Mouse (Mus musculus) neural tube, embryonic 12.5 days (tissue): ENCODE measurements around the gene Ccdc146. TPM values are rescaled to one million over a fixed set of nuclear protein-coding genes. Genes with fewer than 3 reads are reported as not detected.

Source experiments
- ATAC-seq: fragments of 200-750 bp; cut with Nextera tagmentation; 2 replicates; pipeline ENCODE4 v1.8.0; 2017; ENCODE audit warnings: low read depth, mild to moderate bottlenecking, moderate TSS enrichment, moderate library complexity; ENCODE audit not compliant: low FRiP score
- H3K27ac ChIP-seq: fragments of 300-500 bp; sonication (generic); 2 replicates; pipeline ENCODE4 v1.5.1; 2016
- H3K27me3 ChIP-seq: fragments of 300-500 bp; sonication (generic); replicated peaks from 2 replicates; pipeline ENCODE4 v1.6.1; 2016; ENCODE audit warnings: mild to moderate bottlenecking
- H3K36me3 ChIP-seq: fragments of 300-500 bp; sonication (generic); 2 replicates; pipeline ENCODE4 v1.6.1; 2016; ENCODE audit warnings: mild to moderate bottlenecking
- H3K4me1 ChIP-seq: fragments of 300-500 bp; sonication (generic); 2 replicates; pipeline ENCODE4 v1.6.1; 2016
- H3K4me2 ChIP-seq: fragments of 300-500 bp; sonication (generic); replicated peaks from 2 replicates; pipeline ENCODE4 v1.6.1; 2016; ENCODE audit warnings: mild to moderate bottlenecking
- H3K4me3 ChIP-seq: fragments of 300-500 bp; sonication (generic); 2 replicates; pipeline ENCODE4 v1.5.1; 2016
- H3K9ac ChIP-seq: fragments of 300-500 bp; sonication (generic); 2 replicates; pipeline ENCODE4 v1.6.1; 2016; ENCODE audit warnings: mild to moderate bottlenecking
- H3K9me3 ChIP-seq: fragments of 300-500 bp; sonication (generic); 2 replicates; pipeline ENCODE4 v1.6.1; 2016; ENCODE audit warnings: mild to moderate bottlenecking
- WGBS: fragments of 180-500 bp; shearing (Covaris S2); methylation state at CpG from one replicate; pipeline ENCODE4 v1.1.7; 2016; 5-methylcytosine and 5-hydroxymethylcytosine counted together
- polyA plus RNA-seq: library from polyadenylated mRNA; unstranded; fragments of >200 nt; fragmentation: Nextera tagmentation; extraction: Ambion mirVana; gene quantifications from 2 replicates; pipeline ENCODE4 v1.2.1, GENCODE M21; 2016

Gene Ccdc146
- polyA plus RNA-seq, 1 experiment from 2014 or later: 0.30 TPM

GRCm38 (mm10) chr5:21265049-21265448 is 159.4 kb downstream of the Ccdc146 start:
- peak; percentile 51 for ATAC-seq
- Histone ChIP-seq H3K36me3 (no peaks in the 10 kb centered on the region), H3K27ac (no peak overlapping the region), H3K27me3 (no peaks in the 10 kb centered on the region), H3K4me3 (no peak overlapping the region), H3K9ac (no peak overlapping the region), H3K4me1 (peaks cover 5% of the 10 kb centered on the region), H3K9me3 (no peaks in the 10 kb centered on the region), H3K4me2 (no peak overlapping the region)
- 33% methylated on average over 4 of the region's 4 CpGs for WGBS

- Histone ChIP-seq H3K4me1 (peaks cover 5% of the 10 kb centered on the region), H3K27me3 (no peaks in the 10 kb centered on the region), H3K9me3 (no peaks in the 10 kb centered on the region), H3K27ac (no peak overlapping the region), H3K4me2 (no peak overlapping the region), H3K9ac (no peak overlapping the region), H3K36me3 (no peaks in the 10 kb centered on the region), H3K4me3 (no peak overlapping the region)
- peak; percentile 54; the same call in 1 of the 2 replicates for ATAC-seq
- 85% methylated on average over 8 of the region's 8 CpGs for WGBS
These were observed 160.0 kb downstream of the Ccdc146 start for GRCm38 (mm10) chr5:21264352-21265021.

GRCm38 (mm10) chr5:21263202-21264055 is 161.0 kb downstream of the Ccdc146 start:
- no peak overlapping the region for H3K4me3 ChIP-seq
- 34% methylated on average over 18 of the region's 18 CpGs for WGBS
- no peaks in the 10 kb centered on the region for H3K27me3 ChIP-seq
- no peaks in the 10 kb centered on the region for H3K9me3 ChIP-seq
- no peak overlapping the region for H3K4me2 ChIP-seq
- ATAC-seq: peak; percentile 76
- no peaks in the 10 kb centered on the region for H3K36me3 ChIP-seq
- H3K9ac ChIP-seq: no peak overlapping the region
- no peak overlapping the region for H3K27ac ChIP-seq
- peaks cover 5% of the 10 kb centered on the region for H3K4me1 ChIP-seq

DNA sequence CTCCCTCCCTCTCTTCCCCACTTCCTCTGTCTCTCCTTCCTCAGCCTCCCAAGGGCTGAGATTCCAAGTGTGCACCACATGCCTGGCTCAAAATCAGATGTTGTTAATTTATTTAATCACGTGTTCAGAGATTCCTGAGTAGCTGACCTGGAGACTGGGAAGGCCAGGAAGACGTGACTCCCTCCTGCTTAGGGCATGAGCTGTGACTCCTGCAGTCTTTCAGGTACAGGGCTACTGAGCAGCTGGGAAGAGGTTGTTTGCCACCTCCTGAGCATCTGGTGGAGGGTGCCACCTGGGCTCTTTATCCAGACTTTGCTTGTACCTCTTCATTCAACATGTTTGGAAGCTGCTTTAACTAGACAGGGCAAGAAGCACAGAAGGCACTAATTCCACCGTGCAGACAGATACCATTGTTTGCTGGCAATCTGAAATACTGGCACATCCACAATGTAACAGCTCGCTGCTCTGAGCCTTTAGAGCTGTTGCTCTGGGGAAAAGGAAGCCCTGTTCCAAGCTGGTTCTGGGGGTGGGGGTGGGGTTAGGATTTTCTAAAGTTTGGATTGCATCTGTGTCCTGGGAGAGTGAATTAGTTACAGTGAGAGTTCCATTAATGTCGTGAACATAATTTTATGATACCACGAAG is 163.2 kb downstream of the Ccdc146 start:
- no peak overlapping the region for H3K4me2 ChIP-seq
- H3K9me3 ChIP-seq: no peaks in the 10 kb centered on the region
- H3K4me3 ChIP-seq: no peak overlapping the region
- H3K9ac ChIP-seq: no peak overlapping the region
- H3K27me3 ChIP-seq: no peaks in the 10 kb centered on the region
- no peak overlapping the region for H3K27ac ChIP-seq
- H3K4me1 ChIP-seq: peaks cover 5% of the 10 kb centered on the region
- WGBS: 44% methylated on average over 6 of the region's 6 CpGs
- no peaks in the 10 kb centered on the region for H3K36me3 ChIP-seq
- no peak for ATAC-seq

DNA sequence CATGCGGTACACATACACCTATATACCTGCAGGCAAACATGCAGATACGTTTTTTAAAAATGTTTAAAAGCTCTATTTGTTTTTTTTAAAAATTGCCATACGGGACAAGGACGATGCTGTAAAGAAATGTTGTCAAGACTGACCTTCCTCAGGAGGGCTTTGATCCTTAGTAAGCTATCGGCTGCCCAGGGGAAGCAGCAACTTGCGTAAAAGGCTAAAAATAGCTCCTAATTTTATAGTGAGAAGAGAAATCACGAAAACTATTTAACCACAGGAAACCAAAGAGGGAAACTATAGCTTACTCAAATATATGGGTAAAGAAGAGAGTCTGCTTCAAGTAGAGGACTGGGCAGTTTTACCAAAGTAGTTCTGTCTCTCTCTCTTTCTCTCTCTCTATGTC is 163.7 kb downstream of the Ccdc146 start:
- 79% methylated on average over 7 of the region's 7 CpGs for WGBS
- H3K4me1 ChIP-seq: peaks cover 5% of the 10 kb centered on the region
- H3K4me2 ChIP-seq: no peak overlapping the region
- H3K9ac ChIP-seq: no peak overlapping the region
- no peaks in the 10 kb centered on the region for H3K36me3 ChIP-seq
- no peak for ATAC-seq
- H3K27ac ChIP-seq: no peak overlapping the region
- no peaks in the 10 kb centered on the region for H3K27me3 ChIP-seq
- H3K4me3 ChIP-seq: no peak overlapping the region
- no peaks in the 10 kb centered on the region for H3K9me3 ChIP-seq

GRCm38 (mm10) chr5:21257806-21258205 is 166.7 kb downstream of the Ccdc146 start:
- Histone ChIP-seq H3K9ac (no peak overlapping the region), H3K27me3 (no peaks in the 10 kb centered on the region), H3K9me3 (no peaks in the 10 kb centered on the region), H3K27ac (no peak overlapping the region), H3K4me1 (peaks cover 5% of the 10 kb centered on the region), H3K4me2 (no peak overlapping the region), H3K36me3 (no peaks in the 10 kb centered on the region), H3K4me3 (no peak overlapping the region)
- no peak for ATAC-seq
- WGBS: 60% methylated on average over 6 of the region's 6 CpGs

DNA sequence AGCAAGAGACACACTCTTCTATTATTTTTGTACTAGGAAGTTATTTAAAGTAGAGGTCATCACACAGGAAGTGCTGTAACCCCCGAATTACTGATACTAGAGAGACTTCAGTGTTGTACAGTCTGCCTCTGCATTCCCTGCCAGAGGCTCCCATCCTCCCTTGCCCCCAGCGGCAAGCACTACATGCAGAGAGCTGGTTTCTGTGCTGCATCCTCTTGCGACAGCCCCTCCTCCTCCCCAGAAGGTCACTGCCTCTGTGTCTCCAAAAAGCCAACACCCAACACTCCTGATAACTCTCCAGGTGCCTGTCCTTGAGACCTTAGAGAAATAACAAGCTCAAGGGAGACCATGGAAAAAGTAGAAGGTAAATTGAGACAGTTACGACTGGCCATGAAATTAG is 167.4 kb downstream of the Ccdc146 start:
- no peak for ATAC-seq
- H3K9me3 ChIP-seq: no peaks in the 10 kb centered on the region
- H3K4me3 ChIP-seq: no peak overlapping the region
- 73% methylated on average over 4 of the region's 4 CpGs for WGBS
- H3K4me1 ChIP-seq: peaks cover 5% of the 10 kb centered on the region
- H3K27me3 ChIP-seq: no peaks in the 10 kb centered on the region
- no peak overlapping the region for H3K9ac ChIP-seq
- no peaks in the 10 kb centered on the region for H3K36me3 ChIP-seq
- H3K27ac ChIP-seq: no peak overlapping the region
- no peak overlapping the region for H3K4me2 ChIP-seq

DNA sequence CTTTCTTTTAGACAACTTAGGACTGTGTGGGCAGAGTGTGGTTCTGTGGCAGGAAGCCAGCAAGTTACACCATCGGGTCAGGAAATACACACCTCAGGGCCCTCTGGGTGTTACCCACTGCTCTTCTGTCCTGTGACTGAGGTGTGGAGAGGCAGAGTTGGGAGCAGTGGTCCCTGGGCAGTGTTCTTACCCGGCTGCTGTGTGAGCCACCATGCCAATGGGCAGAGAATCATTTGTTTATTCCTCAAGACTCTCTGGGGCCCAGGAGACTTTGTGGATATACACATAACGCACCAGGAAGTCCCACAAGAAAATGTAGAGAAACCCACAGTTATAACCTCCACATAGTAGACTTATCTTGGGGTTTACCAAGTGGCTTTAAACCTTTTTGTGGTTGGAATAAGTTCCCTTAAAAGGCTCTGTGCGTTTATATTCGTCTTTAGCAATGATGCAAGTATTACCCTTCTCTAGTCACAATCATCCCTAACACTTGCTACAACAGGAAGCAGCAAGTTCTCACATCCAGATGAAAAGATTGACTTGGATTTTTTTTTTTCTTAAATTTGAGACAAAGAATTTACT is 168.8 kb downstream of the Ccdc146 start:
- 87% methylated on average over 5 of the region's 5 CpGs for WGBS
- ATAC-seq: no peak
- Histone ChIP-seq H3K4me1 (no peaks in the 10 kb centered on the region), H3K9me3 (no peaks in the 10 kb centered on the region), H3K9ac (no peak overlapping the region), H3K27ac (no peak overlapping the region), H3K27me3 (no peaks in the 10 kb centered on the region), H3K4me2 (no peak overlapping the region), H3K4me3 (no peak overlapping the region), H3K36me3 (no peaks in the 10 kb centered on the region)

DNA sequence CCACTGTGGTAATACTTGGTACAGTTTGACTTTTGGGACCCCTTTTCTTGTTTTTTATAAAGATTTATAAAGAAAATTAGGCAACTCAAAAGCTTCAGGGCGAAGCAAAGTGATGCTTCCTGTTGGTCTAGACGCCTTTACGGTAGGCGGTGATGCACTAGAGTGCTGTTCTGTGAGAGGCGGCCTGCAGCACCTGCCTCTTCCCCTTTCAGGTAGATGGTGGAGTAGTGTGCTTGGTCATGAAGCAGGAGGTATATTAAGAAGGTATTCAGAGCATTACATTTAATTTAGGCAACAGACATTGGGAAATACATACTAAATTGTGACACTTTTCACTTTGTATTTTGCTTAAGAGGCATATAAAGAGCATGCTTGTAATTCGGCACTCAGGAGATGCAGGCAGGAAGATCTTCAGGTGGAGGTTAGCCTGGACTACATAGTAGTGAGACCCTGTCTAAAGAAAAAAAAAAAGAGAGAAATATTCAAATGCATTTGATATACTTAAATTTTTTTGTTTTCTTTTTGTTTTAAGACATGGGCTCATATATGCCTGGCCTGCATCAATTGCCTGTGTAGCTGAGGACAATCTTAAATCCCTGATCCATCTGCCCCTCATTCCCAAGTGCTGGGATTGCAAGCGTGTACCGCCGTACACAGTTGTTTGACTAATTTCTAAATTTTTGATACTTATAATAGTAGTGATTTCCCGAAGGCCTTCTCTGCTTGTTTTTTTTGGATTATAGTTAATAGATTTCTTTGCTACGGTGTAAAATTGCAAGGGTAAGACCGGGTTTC is 169.5 kb downstream of the Ccdc146 start:
- H3K36me3 ChIP-seq: no peaks in the 10 kb centered on the region
- H3K9ac ChIP-seq: no peak overlapping the region
- H3K9me3 ChIP-seq: no peaks in the 10 kb centered on the region
- H3K27me3 ChIP-seq: no peaks in the 10 kb centered on the region
- H3K27ac ChIP-seq: no peak overlapping the region
- 93% methylated on average over 12 of the region's 12 CpGs for WGBS
- ATAC-seq: no peak
- H3K4me1 ChIP-seq: no peaks in the 10 kb centered on the region
- no peak overlapping the region for H3K4me2 ChIP-seq
- no peak overlapping the region for H3K4me3 ChIP-seq

GRCm38 (mm10) chr5:21248834-21249233 is 175.6 kb downstream of the Ccdc146 start:
- Histone ChIP-seq H3K27ac (no peak overlapping the region), H3K4me1 (0 out of 2 replicates have a peak, but pooled peaks cover 5% of the 10 kb centered on the region), H3K9me3 (no peaks in the 10 kb centered on the region), H3K27me3 (no peaks in the 10 kb centered on the region), H3K4me3 (no peak overlapping the region), H3K4me2 (no peak overlapping the region), H3K36me3 (no peaks in the 10 kb centered on the region), H3K9ac (no peak overlapping the region)
- no peak for ATAC-seq
- WGBS: 76% methylated on average over 5 of the region's 5 CpGs

DNA sequence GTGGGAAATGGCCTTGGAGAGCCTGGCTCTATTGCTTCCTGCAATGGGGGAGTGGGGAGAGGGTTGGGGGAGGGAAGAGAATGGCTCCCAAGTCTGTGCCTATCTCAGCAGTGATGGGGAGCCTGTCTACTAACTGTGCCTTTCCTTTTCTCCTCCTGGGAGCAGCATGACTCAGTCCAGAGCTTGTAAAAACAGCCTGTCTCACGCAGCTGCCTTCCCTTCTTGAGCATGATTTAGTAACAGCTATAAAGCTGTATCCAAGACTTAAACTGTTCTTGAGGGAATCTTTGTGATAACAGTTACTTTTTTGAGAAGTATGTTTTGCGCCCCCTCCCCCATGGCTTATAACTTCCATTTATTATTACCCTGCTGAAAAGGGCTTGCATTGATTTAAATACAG is 176.6 kb downstream of the Ccdc146 start:
- Histone ChIP-seq H3K4me2 (no peak overlapping the region), H3K36me3 (no peaks in the 10 kb centered on the region), H3K4me3 (no peak overlapping the region), H3K9ac (no peak overlapping the region), H3K27ac (no peak overlapping the region), H3K4me1 (0 out of 2 replicates have a peak, but pooled peaks cover 5% of the 10 kb centered on the region), H3K9me3 (no peaks in the 10 kb centered on the region), H3K27me3 (no peaks in the 10 kb centered on the region)
- no peak for ATAC-seq
- WGBS: 63% methylated on average over 2 of the region's 2 CpGs
